Mouse (Mus musculus): ENCODE data around the gene Ube2g1.
"Not testable (repeated sequence)": the region's sequence is repeated elsewhere in the genome, so short reads cannot be mapped to it uniquely, and the experiment has no call there.

DNA sequence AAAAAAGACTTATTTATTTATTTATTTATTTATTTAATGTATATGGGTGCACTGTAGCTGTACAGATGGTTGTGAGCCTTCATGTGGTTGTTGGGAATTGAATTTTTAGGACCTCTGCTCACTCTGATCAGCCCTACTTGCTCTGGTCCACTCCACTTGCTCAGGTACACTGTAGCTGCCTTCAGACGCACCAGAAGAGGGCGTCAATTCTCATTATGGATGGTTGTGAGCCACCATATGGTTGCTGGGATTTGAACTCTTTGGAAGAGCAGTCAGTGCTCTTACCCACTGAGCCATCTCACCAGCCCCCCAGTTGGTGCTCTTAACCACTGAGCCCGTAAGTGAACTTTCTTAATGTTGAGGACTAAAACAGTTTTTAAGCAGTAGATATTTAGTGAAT lies 7.3 kb downstream of the Ube2g1 start:
- not testable (repeated sequence) for TF ChIP-seq CTCF (IDR thresholded peaks at IDR 0.05); POLR2A (IDR thresholded peaks at IDR 0.05; ENCODE audit: insufficient read depth, low read depth, low read length); EP300 (IDR thresholded peaks at IDR 0.05; ENCODE audit: insufficient read depth, low read depth, low read length)

Measured in heart, adult 2 months (tissue).